Mouse (Mus musculus): Measurements from ENCODE around the gene Foxp1.

- no peak for TF ChIP-seq POLR2A (IDR thresholded peaks at IDR 0.05; ENCODE audit: borderline replicate concordance, extremely low read depth, insufficient read depth, insufficient read length, poor library complexity, severe bottlenecking)
- no peak for TF ChIP-seq CTCF (IDR thresholded peaks at IDR 0.05; ENCODE audit: borderline replicate concordance, extremely low read depth, insufficient read depth, insufficient read length)
Measured at GRCm38 (mm10) chr6:99205587-99206436, 316.7 kb downstream of the Foxp1 start.

Measured in brain, embryonic 14.5 days (tissue).